Mouse (Mus musculus) B cell, adult 2 months (primary cell): ENCODE measurements around the gene Cryge.

Experiments used
- DNase-seq, 2 experiments: peaks; one replicate each; pipeline ENCODE4 v3.0.0; 2022

Gene Cryge

GRCm38 (mm10) chr1:65010153-65010552 lies 40.8 kb downstream of the Cryge start:
- peak; percentile 70 to 74 for DNase-seq

- no peak for DNase-seq
Observed at GRCm38 (mm10) chr1:65005575-65005974, 45.4 kb downstream of the Cryge start.

- DNase-seq = no peak
Observed at GRCm38 (mm10) chr1:65004526-65004925, 46.4 kb downstream of the Cryge start.
